Mouse (Mus musculus): ENCODE measurements around the gene Gtdc1. TPM values are rescaled to one million over a fixed set of nuclear protein-coding genes. Genes with fewer than 3 reads are reported as not detected.

Gene Gtdc1
- polyA plus RNA-seq, 1 experiment from 2014 or later = 8.5 TPM

GRCm38 (mm10) chr2:44559242-44559944 lies 368.1 kb downstream of the Gtdc1 start:
- DNase-seq (no peak), ATAC-seq (no peak)
- H3K9me3 ChIP-seq (ENCODE audit: low read length) = no peaks in the 10 kb centered on the region
- H3K4me2 ChIP-seq (ENCODE audit: low read depth, low read length) = no peak overlapping the region
- no peak overlapping the region for H3K4me3 ChIP-seq (ENCODE audit: low read depth, low read length)
- WGBS (ENCODE audit: insufficient replicate concordance) = 70% methylated on average over 6 of the region's 6 CpGs
- H3K36me3 ChIP-seq (replicated peaks; ENCODE audit: insufficient read depth, low read length) = no peaks in the 10 kb centered on the region
- H3K27ac ChIP-seq (ENCODE audit: low read depth) = no peak overlapping the region
- no peak for TF ChIP-seq EP300 (IDR thresholded peaks at IDR 0.05; ENCODE audit: low read depth)
- TF ChIP-seq CTCF (IDR thresholded peaks at IDR 0.05; ENCODE audit: low read depth) = no peak
- H3K4me1 ChIP-seq (ENCODE audit: insufficient read depth) = peaks cover 4% of the 10 kb centered on the region; the same call in 1 of the 2 replicates
- H3K27me3 ChIP-seq (ENCODE audit: insufficient read depth, low read length) = peaks cover 15% of the 10 kb centered on the region
- no peak overlapping the region for H3K9ac ChIP-seq (replicated peaks)

GRCm38 (mm10) chr2:44557669-44558281 lies 369.7 kb downstream of the Gtdc1 start:
- H3K4me1 ChIP-seq (ENCODE audit: insufficient read depth) = peaks cover 4% of the 10 kb centered on the region; the same call in 1 of the 2 replicates
- H3K27me3 ChIP-seq (ENCODE audit: insufficient read depth, low read length) = peaks cover 15% of the 10 kb centered on the region
- 55% methylated on average over 12 of the region's 12 CpGs for WGBS (ENCODE audit: insufficient replicate concordance)
- H3K27ac ChIP-seq (ENCODE audit: low read depth) = no peak overlapping the region
- no peak for ATAC-seq
- no peaks in the 10 kb centered on the region for H3K36me3 ChIP-seq (replicated peaks; ENCODE audit: insufficient read depth, low read length)
- no peak overlapping the region for H3K9ac ChIP-seq (replicated peaks)
- H3K4me2 ChIP-seq (ENCODE audit: low read depth, low read length) = no peak overlapping the region
- H3K4me3 ChIP-seq (ENCODE audit: low read depth, low read length) = no peak overlapping the region
- TF ChIP-seq EP300 (IDR thresholded peaks at IDR 0.05; ENCODE audit: low read depth) (no peak), CTCF (IDR thresholded peaks at IDR 0.05; ENCODE audit: low read depth) (no peak)
- no peak for DNase-seq
- H3K9me3 ChIP-seq (ENCODE audit: low read length) = no peaks in the 10 kb centered on the region

GRCm38 (mm10) chr2:44556861-44557592 lies 370.4 kb downstream of the Gtdc1 start:
- Histone ChIP-seq H3K4me3 (ENCODE audit: low read depth, low read length) (peak overlapping the region; percentile 15; the same call in 1 of the 2 replicates), H3K9ac (replicated peaks) (peak overlapping the region; percentile 22; the same call in 1 of the 2 replicates), H3K9me3 (ENCODE audit: low read length) (no peaks in the 10 kb centered on the region), H3K36me3 (replicated peaks; ENCODE audit: insufficient read depth, low read length) (no peaks in the 10 kb centered on the region), H3K27me3 (ENCODE audit: insufficient read depth, low read length) (peaks cover 15% of the 10 kb centered on the region), H3K4me1 (ENCODE audit: insufficient read depth) (peaks cover 4% of the 10 kb centered on the region; the same call in 1 of the 2 replicates), H3K27ac (ENCODE audit: low read depth) (no peak overlapping the region), H3K4me2 (ENCODE audit: low read depth, low read length) (peak overlapping the region; percentile 61)
- 3% methylated on average over 42 of the region's 42 CpGs for WGBS (ENCODE audit: insufficient replicate concordance)
- ATAC-seq = no peak
- DNase-seq = peak; percentile 16
- TF ChIP-seq CTCF (IDR thresholded peaks at IDR 0.05; ENCODE audit: low read depth) (no peak), EP300 (IDR thresholded peaks at IDR 0.05; ENCODE audit: low read depth) (no peak)

- no peak overlapping the region for H3K4me3 ChIP-seq (ENCODE audit: low read depth, low read length)
- no peak for TF ChIP-seq EP300 (IDR thresholded peaks at IDR 0.05; ENCODE audit: low read depth)
- no peak for TF ChIP-seq CTCF (IDR thresholded peaks at IDR 0.05; ENCODE audit: low read depth)
- H3K27ac ChIP-seq (ENCODE audit: low read depth) = no peak overlapping the region
- H3K36me3 ChIP-seq (replicated peaks; ENCODE audit: insufficient read depth, low read length) = no peaks in the 10 kb centered on the region
- ATAC-seq = no peak
- H3K27me3 ChIP-seq (ENCODE audit: insufficient read depth, low read length) = peaks cover 15% of the 10 kb centered on the region
- WGBS (ENCODE audit: insufficient replicate concordance) = 76% methylated on average over 3 of the region's 3 CpGs
- H3K9me3 ChIP-seq (ENCODE audit: low read length) = no peaks in the 10 kb centered on the region
- H3K4me1 ChIP-seq (ENCODE audit: insufficient read depth) = peaks cover 4% of the 10 kb centered on the region; the same call in 1 of the 2 replicates
- no peak for DNase-seq
- no peak overlapping the region for H3K9ac ChIP-seq (replicated peaks)
- no peak overlapping the region for H3K4me2 ChIP-seq (ENCODE audit: low read depth, low read length)
Measured at GRCm38 (mm10) chr2:44554716-44555115, 372.7 kb downstream of the Gtdc1 start.

- no peaks in the 10 kb centered on the region for H3K27me3 ChIP-seq (ENCODE audit: insufficient read depth, low read length)
- TF ChIP-seq CTCF (IDR thresholded peaks at IDR 0.05; ENCODE audit: low read depth) (no peak), EP300 (IDR thresholded peaks at IDR 0.05; ENCODE audit: low read depth) (no peak)
- H3K9ac ChIP-seq (replicated peaks) = no peak overlapping the region
- WGBS (ENCODE audit: insufficient replicate concordance) = 74% methylated on average over 6 of the region's 6 CpGs
- DNase-seq = no peak
- no peak overlapping the region for H3K4me2 ChIP-seq (ENCODE audit: low read depth, low read length)
- no peak for ATAC-seq
- no peaks in the 10 kb centered on the region for H3K9me3 ChIP-seq (ENCODE audit: low read length)
- no peaks in the 10 kb centered on the region for H3K36me3 ChIP-seq (replicated peaks; ENCODE audit: insufficient read depth, low read length)
- no peak overlapping the region for H3K4me3 ChIP-seq (ENCODE audit: low read depth, low read length)
- no peaks in the 10 kb centered on the region for H3K4me1 ChIP-seq (ENCODE audit: insufficient read depth)
- H3K27ac ChIP-seq (ENCODE audit: low read depth) = no peak overlapping the region
Measured at GRCm38 (mm10) chr2:44549311-44549710, 378.1 kb downstream of the Gtdc1 start.

- DNase-seq (no peak), ATAC-seq (no peak)
- no peaks in the 10 kb centered on the region for H3K9me3 ChIP-seq (ENCODE audit: low read length)
- no peak overlapping the region for H3K4me3 ChIP-seq (ENCODE audit: low read depth, low read length)
- no peak for TF ChIP-seq EP300 (IDR thresholded peaks at IDR 0.05; ENCODE audit: low read depth)
- TF ChIP-seq CTCF (IDR thresholded peaks at IDR 0.05; ENCODE audit: low read depth) = no peak
- no peaks in the 10 kb centered on the region for H3K36me3 ChIP-seq (replicated peaks; ENCODE audit: insufficient read depth, low read length)
- no peaks in the 10 kb centered on the region for H3K27me3 ChIP-seq (ENCODE audit: insufficient read depth, low read length)
- no peak overlapping the region for H3K9ac ChIP-seq (replicated peaks)
- no peak overlapping the region for H3K4me2 ChIP-seq (ENCODE audit: low read depth, low read length)
- no peak overlapping the region for H3K27ac ChIP-seq (ENCODE audit: low read depth)
- H3K4me1 ChIP-seq (ENCODE audit: insufficient read depth) = no peaks in the 10 kb centered on the region
Measured at GRCm38 (mm10) chr2:44542775-44543174, 384.7 kb downstream of the Gtdc1 start.
